Mouse (Mus musculus) liver, embryonic 12.5 days (tissue): ENCODE results near the gene Dazap2. TPM values are rescaled to one million over a fixed set of nuclear protein-coding genes. Genes with fewer than 3 reads are reported as not detected.

ENCODE experiments used
- ATAC-seq: fragments of 200-750 bp; cut with Nextera tagmentation; 2 replicates; pipeline ENCODE4 v1.8.0; 2017; ENCODE audit warnings: moderate number of reproducible peaks, mild to moderate bottlenecking, moderate library complexity
- H3K27ac ChIP-seq: fragments of 300-500 bp; sonication (generic); 2 replicates; pipeline ENCODE4 v1.5.1; 2016; ENCODE audit warnings: mild to moderate bottlenecking
- H3K27me3 ChIP-seq: fragments of 300-500 bp; sonication (generic); replicated peaks from 2 replicates; pipeline ENCODE4 v1.6.1; 2016; ENCODE audit warnings: mild to moderate bottlenecking, moderate library complexity
- H3K36me3 ChIP-seq: fragments of 300-500 bp; sonication (generic); 2 replicates; pipeline ENCODE4 v1.6.1; 2016; ENCODE audit warnings: mild to moderate bottlenecking, moderate library complexity
- H3K4me1 ChIP-seq: fragments of 300-500 bp; sonication (generic); 2 replicates; pipeline ENCODE4 v1.6.1; 2016
- H3K4me2 ChIP-seq: fragments of 300-500 bp; sonication (generic); 2 replicates; pipeline ENCODE4 v1.6.1; 2016; ENCODE audit warnings: mild to moderate bottlenecking, moderate library complexity
- H3K4me3 ChIP-seq: fragments of 300-500 bp; sonication (generic); 2 replicates; pipeline ENCODE4 v1.5.1; 2016; ENCODE audit warnings: mild to moderate bottlenecking, moderate library complexity
- H3K9ac ChIP-seq: fragments of 300-500 bp; sonication (generic); 2 replicates; pipeline ENCODE4 v1.6.1; 2016; ENCODE audit warnings: mild to moderate bottlenecking, moderate library complexity
- H3K9me3 ChIP-seq: fragments of 300-500 bp; sonication (generic); replicated peaks from 2 replicates; pipeline ENCODE4 v1.6.1; 2016; ENCODE audit warnings: mild to moderate bottlenecking, moderate library complexity
- WGBS: fragments of 180-500 bp; shearing (Covaris S2); methylation state at CpG from one replicate; pipeline ENCODE4 v1.1.7; 2016; ENCODE audit not compliant: insufficient replicate concordance; 5-methylcytosine and 5-hydroxymethylcytosine counted together
- microRNA-seq: library from miRNA; unstranded; fragments of <30 nt; microRNA quantifications from one replicate; pipeline ENCODE4, GENCODE M21; 2017
- polyA plus RNA-seq: library from polyadenylated mRNA; unstranded; fragments of >200 nt; fragmentation: Nextera tagmentation; extraction: Ambion mirVana; gene quantifications from 2 replicates; pipeline ENCODE4 v1.2.1, GENCODE M21; 2016

Dazap2 gene
- polyA plus RNA-seq, 1 experiment from 2014 or later = 163 TPM

- peaks cover 77% of the 10 kb centered on the region for H3K4me1 ChIP-seq
- H3K9me3 ChIP-seq = no peaks in the 10 kb centered on the region
- ATAC-seq = no peak
- peak overlapping the region; percentile 74 for H3K4me2 ChIP-seq
- H3K27me3 ChIP-seq = no peaks in the 10 kb centered on the region
- no peak overlapping the region for H3K9ac ChIP-seq
- no peaks in the 10 kb centered on the region for H3K36me3 ChIP-seq
- H3K4me3 ChIP-seq = peak overlapping the region; percentile 68
- 35% methylated on average over 6 of the region's 6 CpGs for WGBS
- peak overlapping the region; percentile 66 for H3K27ac ChIP-seq
Observed at GRCm38 (mm10) chr15:100667420-100667819, 52.3 kb downstream of the Dazap2 start.

- Histone ChIP-seq H3K27ac (peak overlapping the region; percentile 22; the same call in 1 of the 2 replicates), H3K4me3 (peak overlapping the region; percentile 68), H3K4me2 (peak overlapping the region; percentile 74), H3K27me3 (no peaks in the 10 kb centered on the region), H3K9me3 (no peaks in the 10 kb centered on the region), H3K9ac (0 out of 2 replicates have a peak overlapping the region, but pooled peaks have one; percentile 5), H3K4me1 (peaks cover 79% of the 10 kb centered on the region), H3K36me3 (no peaks in the 10 kb centered on the region)
- ATAC-seq = no peak
- 46% methylated on average over 5 of the region's 5 CpGs for WGBS
Observed at GRCm38 (mm10) chr15:100667871-100668545, 52.9 kb downstream of the Dazap2 start.

- Histone ChIP-seq H3K27me3 (no peaks in the 10 kb centered on the region), H3K9me3 (no peaks in the 10 kb centered on the region), H3K4me2 (peak within 1 kb of the TSS; percentile 74), H3K36me3 (no peaks in the 10 kb centered on the region), H3K4me3 (peak within 1 kb of the TSS; percentile 68), H3K27ac (peak within 1 kb of the TSS; percentile 14), H3K4me1 (peaks cover 79% of the 10 kb centered on the region), H3K9ac (peak within 1 kb of the TSS; percentile 72)
- peak; percentile 70 for ATAC-seq
- WGBS = 19% methylated on average over 20 of the region's 20 CpGs
Observed at GRCm38 (mm10) chr15:100669337-100669736, 54.2 kb downstream of the Dazap2 start, which contains the start of gene Bin2. Gene Bin2 (minus strand): TSS chr15:100669553.

- ATAC-seq = no peak
- H3K36me3 ChIP-seq = no peaks in the 10 kb centered on the region
- WGBS = 62% methylated on average over 8 of the region's 8 CpGs
- H3K9ac ChIP-seq = no peak overlapping the region
- H3K27me3 ChIP-seq = no peaks in the 10 kb centered on the region
- no peak overlapping the region for H3K4me3 ChIP-seq
- H3K4me1 ChIP-seq = peaks cover 79% of the 10 kb centered on the region
- 0 out of 2 replicates have a peak overlapping the region, but pooled peaks have one; percentile 14 for H3K27ac ChIP-seq
- no peaks in the 10 kb centered on the region for H3K9me3 ChIP-seq
- H3K4me2 ChIP-seq = no peak overlapping the region
Observed at GRCm38 (mm10) chr15:100670004-100670403, 54.9 kb downstream of the Dazap2 start.

Small RNAs within 50 kb of the gene (microRNA-seq; reads per million reads assigned to microRNA genes)
- gene Mir6961 = not detected

Other genes with a start within 250 kb of the Dazap2 start
- gene Gm5475, start 193.2 kb upstream of the Dazap2 start, polyA plus RNA-seq = 0.06 and 0.08 TPM in 2 replicates
- gene Slc11a2, start 190.3 kb upstream of the Dazap2 start, polyA plus RNA-seq = 56.5 and 59.7 TPM in 2 replicates
- gene Letmd1, start 146.3 kb upstream of the Dazap2 start, polyA plus RNA-seq = 18.5 and 20.0 TPM in 2 replicates
- gene Csrnp2, start 119.9 kb upstream of the Dazap2 start, polyA plus RNA-seq = 2.8 and 3.0 TPM in 2 replicates
- 7.4 and 9.0 TPM in 2 replicates for gene Tfcp2, start 63.3 kb upstream of the Dazap2 start, polyA plus RNA-seq
- 0.41 and 0.45 TPM in 2 replicates for gene Pou6f1, start 15.4 kb upstream of the Dazap2 start, polyA plus RNA-seq
- 10.5 and 11.4 TPM in 2 replicates for gene Smagp, start 21.6 kb downstream of the Dazap2 start, polyA plus RNA-seq
- gene Bin2, start 54.2 kb downstream of the Dazap2 start, polyA plus RNA-seq = 40.5 and 40.6 TPM in 2 replicates
- gene Cela1, start 72.6 kb downstream of the Dazap2 start, polyA plus RNA-seq = 8.7 and 11.0 TPM in 2 replicates
- 0.96 and 1.3 TPM in 2 replicates for gene Galnt6, start 114.0 kb downstream of the Dazap2 start, polyA plus RNA-seq
- 0.47 and 0.70 TPM in 2 replicates for gene Slc4a8, start 146.4 kb downstream of the Dazap2 start, polyA plus RNA-seq